In genomic region chr12:47975868-47976267, GRCm38 (mm10) we compare ENCODE assay signal across 20 mouse cellular contexts.
DNase-seq lines count a peak whose midpoint lies in the region; ATAC-seq and TF ChIP-seq lines count a peak whose summit lies in the region.
"Had no signal": no experiment of that assay in that cellular context is flagged by ENCODE, and none has a peak within 500 bp of the region (broad histone marks: within the 10 kb centered on the region; RNA-seq: fewer than 3 reads in every experiment).

No protein-coding gene starts in this region.

- no peaks in the 10 kb centered on the region for H3K4me1 ChIP-seq in forebrain, embryonic 15.5 days
- no peaks in the 10 kb centered on the region for H3K4me1 ChIP-seq in forebrain, embryonic 10.5 days
- H3K4me1 ChIP-seq in hindbrain, embryonic 16.5 days (ENCODE audit: control insufficient read depth, insufficient read depth, low read depth, low read length), result no peaks in the 10 kb centered on the region
- H3K4me1 ChIP-seq: hindbrain, embryonic 12.5 days; hindbrain, embryonic 15.5 days; intestine, embryonic 15.5 days had no signal

- TF ChIP-seq POLR2A in brain, embryonic 14.5 days (IDR thresholded peaks at IDR 0.05; ENCODE audit: borderline replicate concordance, extremely low read depth, insufficient read depth, insufficient read length, poor library complexity, severe bottlenecking), result no peak

- ATAC-seq in forebrain, embryonic 15.5 days (replicated peaks), result 0 out of 2 replicates have a peak, but pooled peaks have one; percentile 35
- ATAC-seq in hindbrain, embryonic 16.5 days, result no peak
- ATAC-seq: CD4-positive, CD25-positive, alpha-beta regulatory T cell, adult 4 months; intestine, embryonic 15.5 days had no signal

- no peak overlapping the region for H3K4me2 ChIP-seq in forebrain, embryonic 15.5 days (replicated peaks)
- H3K4me2 ChIP-seq in hindbrain, embryonic 16.5 days (ENCODE audit: low read length), result no peak overlapping the region
- H3K4me2 ChIP-seq: heart, embryonic 11.5 days; hindbrain, embryonic 12.5 days; hindbrain, embryonic 15.5 days; intestine, embryonic 15.5 days had no signal

- no peaks in the 10 kb centered on the region for H3K36me3 ChIP-seq in forebrain, embryonic 15.5 days
- H3K36me3 ChIP-seq in forebrain, embryonic 10.5 days (replicated peaks), result no peaks in the 10 kb centered on the region
- H3K36me3 ChIP-seq in hindbrain, embryonic 16.5 days (ENCODE audit: control insufficient read depth, insufficient read depth, low read length), result no peaks in the 10 kb centered on the region
- H3K36me3 ChIP-seq: hindbrain, embryonic 12.5 days; hindbrain, embryonic 15.5 days; intestine, embryonic 15.5 days had no signal

- no peaks in the 10 kb centered on the region for H3K9me3 ChIP-seq in forebrain, embryonic 15.5 days
- no peaks in the 10 kb centered on the region for H3K9me3 ChIP-seq in forebrain, embryonic 10.5 days
- H3K9me3 ChIP-seq in hindbrain, embryonic 16.5 days (ENCODE audit: control insufficient read depth, low read length), result no peaks in the 10 kb centered on the region
- H3K9me3 ChIP-seq: hindbrain, embryonic 12.5 days; hindbrain, embryonic 15.5 days; intestine, embryonic 15.5 days had no signal

- no peak for TF ChIP-seq CTCF in brain, embryonic 14.5 days (IDR thresholded peaks at IDR 0.05; ENCODE audit: borderline replicate concordance, extremely low read depth, insufficient read depth, insufficient read length)

- H3K4me3 ChIP-seq in forebrain, embryonic 15.5 days, result no peak overlapping the region
- H3K4me3 ChIP-seq in forebrain, embryonic 10.5 days, result no peak overlapping the region
- H3K4me3 ChIP-seq in hindbrain, embryonic 16.5 days (ENCODE audit: low read length), result no peak overlapping the region
- H3K4me3 ChIP-seq: gastrocnemius, adult 2 months; hindbrain, embryonic 12.5 days; hindbrain, embryonic 15.5 days; intestine, embryonic 15.5 days had no signal

- H3K27ac ChIP-seq in forebrain, embryonic 15.5 days (replicated peaks), result no peak overlapping the region
- H3K27ac ChIP-seq in forebrain, embryonic 10.5 days, result no peak overlapping the region
- no peak overlapping the region for H3K27ac ChIP-seq in hindbrain, embryonic 16.5 days (ENCODE audit: low read depth, low read length)
- H3K27ac ChIP-seq: gastrocnemius, adult 2 months; hindbrain, embryonic 12.5 days; hindbrain, embryonic 15.5 days; intestine, embryonic 15.5 days had no signal

- H3K9ac ChIP-seq in forebrain, embryonic 15.5 days (replicated peaks), result no peak overlapping the region
- no peak overlapping the region for H3K9ac ChIP-seq in hindbrain, embryonic 16.5 days (ENCODE audit: low read depth, low read length)
- H3K9ac ChIP-seq: hindbrain, embryonic 12.5 days; hindbrain, embryonic 15.5 days; intestine, embryonic 15.5 days had no signal

- 0 out of 2 replicates have a peak, but pooled peaks cover 5% of the 10 kb centered on the region for H3K27me3 ChIP-seq in forebrain, embryonic 15.5 days
- no peaks in the 10 kb centered on the region for H3K27me3 ChIP-seq in forebrain, embryonic 10.5 days (ENCODE audit: poor library complexity, severe bottlenecking)
- no peaks in the 10 kb centered on the region for H3K27me3 ChIP-seq in hindbrain, embryonic 16.5 days (replicated peaks; ENCODE audit: control insufficient read depth, insufficient read depth, low read length)
- H3K27me3 ChIP-seq: hindbrain, embryonic 12.5 days; hindbrain, embryonic 15.5 days; intestine, embryonic 15.5 days had no signal

- DNase-seq in forebrain, embryonic 10.5 days (ENCODE audit: extremely low spot score, low spot score), result no peak
- peak; percentile 6 for DNase-seq in layer of hippocampus, adult 9-10 months (ENCODE audit: low spot score)
- DNase-seq in layer of hippocampus, adult 9-11 months, result no peak
- DNase-seq in brain, embryonic 14.5 days (ENCODE audit: low read depth), result peak; percentile 61
- DNase-seq: adrenal gland, adult 2 months; adrenal gland, postnatal 14 days; cerebellum, adult 18-20 months; cerebellum, adult 9-10 months; cerebellum, postnatal 14 days; gastrocnemius, adult 2 months; gastrocnemius, postnatal 14 days; heart, adult 11 months; kidney, adult 11 months had no signal

Comparison
In these comparisons a context has a peak if more than half of its experiments do, and no peak if none do; other contexts are left out.
1. DNase-seq: peak in layer of hippocampus, adult 9-10 months (single experiment) and brain, embryonic 14.5 days (single experiment); none in forebrain, embryonic 10.5 days (single experiment) and layer of hippocampus, adult 9-11 months (single experiment).